Mouse (Mus musculus): ENCODE results near the gene Rbm34.
"Not testable (repeated sequence)": the region's sequence is repeated elsewhere in the genome, so short reads cannot be mapped to it uniquely, and the experiment has no call there.

The Rbm34 gene

DNA sequence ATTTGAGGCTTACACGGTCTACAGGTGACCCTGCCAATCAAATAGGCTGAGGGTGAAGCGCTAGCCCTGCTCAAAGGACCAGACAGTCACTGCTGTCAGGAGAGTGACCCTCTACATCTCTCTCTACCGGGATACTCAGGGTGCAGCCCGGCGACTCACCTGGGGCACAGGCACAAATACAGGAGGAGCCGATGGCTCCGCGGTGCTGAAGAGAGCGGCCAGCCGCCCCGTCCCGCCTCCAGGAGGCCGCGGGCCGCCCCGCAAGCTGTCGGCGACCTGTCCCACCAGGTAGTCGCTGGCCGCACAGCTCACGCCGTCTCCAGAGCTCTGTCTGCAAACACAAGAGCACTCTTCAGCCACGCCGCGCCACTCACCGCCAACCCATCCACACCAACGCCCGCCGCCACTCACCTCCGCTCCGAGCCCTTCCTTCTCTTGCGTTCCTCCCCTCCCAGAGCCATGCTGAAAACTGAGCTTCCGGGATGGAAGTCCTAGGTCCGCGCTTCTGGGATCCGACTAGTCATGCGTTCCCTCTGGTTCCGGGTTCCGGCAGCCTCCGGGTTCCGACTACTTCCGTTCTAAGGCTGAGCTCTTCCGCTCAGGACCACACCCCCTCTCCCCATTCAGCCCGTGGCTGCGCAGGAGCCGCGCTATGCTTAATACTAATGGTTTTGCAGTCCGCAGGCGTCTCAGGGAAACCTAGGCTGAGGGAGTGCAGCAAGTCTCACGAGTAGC is at the start of gene Rbm34:
Gene Rbm34, minus strand, starts transcription at position 493 of the 735 bp plus-strand sequence.
- DNase-seq (ENCODE audit: low spot score), result peak; percentile 95

DNA sequence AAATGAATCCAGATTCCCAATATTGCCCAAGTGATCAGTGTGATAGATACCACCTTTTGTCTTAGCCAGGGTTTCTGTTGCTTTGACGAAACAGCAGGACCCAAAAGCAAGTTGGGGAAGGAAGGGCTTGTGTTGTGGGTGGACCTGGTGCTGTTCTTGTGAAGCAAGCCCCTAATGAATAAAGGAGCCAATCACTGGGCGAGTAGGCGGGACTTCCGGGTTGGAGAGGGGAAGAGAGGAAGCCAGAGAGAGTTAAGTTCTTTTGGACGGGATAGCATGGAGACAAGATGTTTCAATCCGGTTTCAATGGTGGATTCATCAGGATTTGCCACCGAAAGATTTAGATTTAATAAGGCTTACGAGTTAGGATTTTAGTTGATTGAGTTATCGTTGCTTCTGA is 40.8 kb upstream of the Rbm34 start:
- DNase-seq (ENCODE audit: low spot score), result peak; percentile 20

DNA sequence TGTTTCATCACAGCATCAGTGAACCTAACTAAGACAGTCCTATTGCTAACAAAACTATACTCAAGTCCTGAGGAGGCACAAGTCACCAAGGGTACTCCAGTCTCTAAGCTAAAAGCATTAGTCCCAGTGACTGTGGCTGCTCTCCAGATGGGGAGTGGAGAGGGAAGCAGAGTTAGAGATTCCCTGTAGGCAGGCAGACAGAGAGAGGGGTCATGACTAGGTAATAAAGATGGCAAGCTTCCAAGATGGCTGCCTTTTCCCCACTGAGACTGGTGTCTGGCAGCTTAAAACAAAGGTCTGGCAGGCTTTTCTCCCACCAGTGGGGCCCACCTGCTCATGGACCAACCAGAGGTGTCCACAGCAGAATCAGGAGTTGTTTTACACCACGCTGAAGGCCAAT is 23.6 kb upstream of the Rbm34 start:
- DNase-seq (ENCODE audit: low spot score), result no peak

DNA sequence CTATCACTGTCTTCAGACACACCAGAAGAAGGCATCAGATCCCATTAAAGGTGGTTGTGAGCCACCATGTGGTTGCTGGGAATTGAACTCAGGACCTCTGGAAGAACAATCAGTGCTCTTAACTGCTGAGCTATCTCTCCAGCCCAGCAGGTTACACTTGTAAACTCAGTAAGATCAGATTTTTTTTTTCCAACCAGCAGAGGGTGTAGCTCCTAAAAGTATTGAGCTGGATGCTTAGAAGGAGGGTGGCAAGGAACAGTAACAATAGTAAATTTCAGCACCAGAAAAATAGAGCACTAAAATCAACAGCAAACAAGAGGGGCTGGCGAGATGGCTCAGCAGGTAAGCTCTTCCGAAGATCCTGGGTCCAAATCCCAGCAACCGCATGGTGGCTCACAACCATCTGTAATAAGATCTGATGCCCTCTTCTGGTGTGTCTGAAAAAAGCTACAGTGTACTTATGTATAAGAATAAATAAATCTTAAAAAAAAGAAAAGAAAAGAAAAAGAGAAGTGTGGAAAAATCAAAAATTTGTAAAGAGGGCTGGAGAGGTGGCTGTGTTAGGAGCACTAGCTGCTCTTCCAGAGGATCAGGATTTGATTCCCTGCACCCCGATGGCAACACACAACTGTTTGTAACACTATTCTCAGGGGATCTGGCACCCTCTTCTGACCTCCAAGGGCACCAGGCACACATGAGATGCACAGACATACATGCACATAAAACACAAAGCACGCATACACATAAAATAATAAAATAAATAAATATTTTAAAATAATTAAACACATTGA is 18.7 kb upstream of the Rbm34 start:
- DNase-seq (ENCODE audit: low spot score), result no peak

DNA sequence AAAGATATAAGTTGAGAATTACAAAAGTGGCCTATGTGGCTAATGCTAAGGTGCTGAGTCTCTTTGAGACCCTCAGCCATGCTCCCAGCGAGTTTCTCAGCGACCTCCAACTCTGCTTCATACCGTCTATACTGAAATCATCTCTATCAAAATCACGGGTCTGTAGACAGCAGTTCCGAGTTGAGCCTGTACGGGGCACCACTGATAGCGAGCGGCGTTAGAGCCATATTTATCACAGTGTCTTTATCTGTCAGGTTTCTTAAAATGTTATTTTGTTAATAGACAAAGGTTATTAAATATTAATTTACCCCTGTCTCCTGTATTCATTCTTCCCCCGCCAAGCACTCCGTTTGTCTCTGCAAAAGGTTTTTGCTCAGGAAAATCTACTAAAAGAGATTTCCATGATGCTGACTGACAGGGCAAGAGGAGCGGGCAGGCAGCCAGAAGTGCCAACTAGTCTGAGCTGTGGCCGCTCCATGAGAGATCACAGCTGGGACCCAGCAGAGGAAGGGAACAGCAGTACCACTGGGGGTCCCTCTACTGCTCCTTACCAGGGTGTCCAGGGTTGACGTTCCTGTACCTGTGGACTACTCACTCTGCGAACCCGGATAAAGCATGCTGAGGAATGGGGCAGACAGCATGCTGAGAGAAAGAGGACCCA is 17.6 kb upstream of the Rbm34 start:
- no peak for DNase-seq (ENCODE audit: low spot score)

DNA sequence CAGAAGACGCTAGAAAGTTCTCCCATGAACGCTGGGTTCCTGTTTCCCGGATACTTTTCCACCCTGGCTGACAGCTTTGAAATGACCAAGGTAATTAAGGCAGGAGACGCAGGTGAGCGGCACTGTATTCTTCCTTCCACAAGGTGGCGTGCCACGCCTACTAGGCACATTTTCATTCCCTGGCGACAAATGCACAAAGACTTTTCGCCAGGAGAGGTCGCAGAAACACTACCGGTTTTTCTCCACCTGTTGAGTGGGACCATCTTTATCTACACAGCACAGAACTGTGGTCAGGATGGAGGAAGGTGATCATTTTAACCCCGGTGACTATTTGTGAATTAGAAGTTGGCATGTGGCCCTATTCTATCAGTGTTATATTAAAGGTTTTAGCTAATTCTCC is 15.6 kb upstream of the Rbm34 start:
- peak; percentile 77 for DNase-seq (ENCODE audit: low spot score)

DNA sequence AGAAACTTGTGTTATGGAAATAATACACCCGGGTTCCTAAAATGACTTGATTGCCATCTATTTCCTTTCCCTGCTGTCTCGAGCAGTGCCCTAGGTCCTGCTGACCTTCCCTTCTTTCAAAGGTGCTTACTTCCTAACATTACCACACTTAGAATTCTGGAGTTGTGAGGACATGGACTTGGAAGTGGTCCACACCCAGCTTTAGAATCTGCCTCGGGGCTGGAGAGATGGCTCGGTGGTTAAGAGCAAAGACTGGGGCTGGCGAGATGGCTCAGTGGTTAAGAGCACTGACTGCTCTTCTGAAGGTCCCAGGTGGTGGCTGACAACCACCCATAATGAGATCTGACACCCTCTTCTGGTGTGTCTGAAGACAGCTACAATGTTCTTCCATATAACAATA is 9.2 kb upstream of the Rbm34 start:
- DNase-seq (ENCODE audit: low spot score), result no peak

DNA sequence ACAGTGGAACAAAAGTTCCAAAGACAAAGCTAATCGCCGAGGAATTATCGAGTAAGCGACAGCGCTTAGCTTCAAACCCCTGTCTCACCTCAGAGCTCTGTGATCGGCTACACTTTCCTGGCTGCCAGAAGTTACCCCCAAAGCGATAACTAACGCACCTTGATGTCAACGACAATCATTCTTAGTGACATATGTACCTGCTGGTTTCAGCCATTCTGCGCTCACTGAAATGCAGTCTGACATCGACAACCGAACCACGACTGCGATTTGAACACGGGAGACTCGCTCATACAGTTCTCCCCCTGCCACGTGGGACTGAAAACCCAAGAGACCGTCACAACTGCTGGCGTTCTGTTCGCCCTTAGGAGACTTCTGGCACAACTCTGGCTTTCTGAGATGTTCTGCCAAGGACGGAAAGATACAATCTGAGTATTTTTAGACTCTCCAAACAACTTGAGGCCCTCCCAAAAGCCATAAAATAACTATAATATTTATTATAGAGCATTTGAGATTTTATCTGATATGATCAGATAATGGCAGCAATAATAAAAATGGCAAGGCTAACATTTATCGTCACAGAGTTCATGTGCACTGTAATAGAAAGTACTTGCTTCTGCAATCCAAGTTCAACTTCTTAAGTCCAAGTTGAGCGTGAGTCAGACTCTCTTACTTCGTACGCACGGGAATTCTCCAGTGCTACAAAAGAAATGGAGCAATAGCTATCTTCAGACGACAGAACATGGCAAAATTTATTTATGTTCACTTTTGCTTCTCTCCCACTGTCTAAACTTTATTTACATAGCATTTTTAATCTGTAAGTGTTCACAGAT is 8.4 kb upstream of the Rbm34 start:
- DNase-seq (ENCODE audit: low spot score), result no peak

DNA sequence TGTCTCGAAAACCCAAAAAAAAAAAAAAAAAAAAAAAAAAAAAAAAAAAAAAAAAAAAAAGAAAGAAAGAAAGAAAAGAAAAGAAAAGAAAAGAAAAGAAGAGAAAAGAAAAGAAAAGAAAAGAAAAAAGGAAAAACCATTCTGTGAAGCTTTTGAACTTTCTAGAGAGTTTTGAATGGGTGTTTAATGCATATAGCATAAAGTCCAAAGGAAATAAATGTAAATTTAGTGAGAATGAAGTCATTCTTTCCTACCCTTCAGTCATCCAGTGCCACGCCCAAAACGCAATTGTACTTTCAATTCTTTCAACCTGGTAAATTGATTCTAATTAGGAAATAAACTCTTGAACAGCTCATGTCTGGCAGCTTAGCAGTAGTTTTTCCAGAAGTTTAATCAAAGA is 7.7 kb upstream of the Rbm34 start:
- not testable (repeated sequence) for DNase-seq (ENCODE audit: low spot score)

DNA sequence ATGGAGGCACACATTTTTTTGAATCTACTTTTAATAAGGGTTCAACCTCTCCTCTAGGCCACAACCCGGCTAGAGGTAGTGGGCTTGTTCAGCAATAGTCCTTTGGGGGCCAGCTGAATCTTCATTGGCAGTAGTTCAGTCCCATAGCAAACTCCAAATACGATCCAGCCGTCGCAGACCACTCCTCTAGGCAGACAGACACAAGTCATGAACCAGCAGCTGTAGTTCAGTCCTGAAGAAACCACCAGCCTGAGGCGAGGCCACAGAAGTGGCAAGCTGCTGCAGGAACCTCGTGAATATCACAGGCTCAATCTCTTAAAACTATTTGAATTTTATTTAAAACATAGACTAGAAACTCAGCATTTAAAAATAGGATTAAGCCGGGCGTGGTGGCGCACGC is 7.2 kb upstream of the Rbm34 start:
- no peak for DNase-seq (ENCODE audit: low spot score)

DNA sequence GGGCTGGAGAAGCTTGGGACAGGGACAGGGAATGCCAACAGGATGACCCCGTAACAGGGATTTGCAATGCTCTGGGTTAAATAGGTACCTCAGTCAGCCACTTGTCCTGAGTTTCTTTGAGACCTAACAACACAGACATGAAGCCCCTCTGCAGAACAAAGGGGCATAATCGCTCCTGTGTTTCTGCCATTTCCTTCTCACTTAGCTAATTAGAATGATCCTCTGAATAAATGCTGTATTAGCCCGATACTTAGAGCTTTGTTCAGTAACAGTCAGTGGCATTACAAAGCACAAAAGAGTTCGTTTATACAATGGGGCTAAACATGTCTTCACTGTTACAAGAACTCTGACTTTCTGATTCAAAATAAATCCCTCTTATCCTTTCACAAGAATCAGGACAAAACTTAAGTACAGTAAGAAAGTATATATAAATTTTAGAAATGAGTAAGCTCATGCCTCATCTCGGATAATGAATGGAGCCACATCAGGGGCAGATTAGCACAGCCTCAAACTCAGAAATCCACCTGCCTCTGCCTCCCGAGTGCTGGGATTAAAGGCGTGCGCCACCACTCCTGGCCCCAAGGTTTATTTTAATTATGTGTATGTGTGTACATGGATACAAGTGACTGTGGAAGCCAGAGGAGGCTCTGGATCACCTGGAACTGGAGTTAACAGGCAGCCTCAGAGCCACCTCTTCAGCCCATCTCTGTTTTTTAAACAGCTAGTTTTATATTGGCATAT is 5.9 kb upstream of the Rbm34 start:
- no peak for DNase-seq (ENCODE audit: low spot score)

DNA sequence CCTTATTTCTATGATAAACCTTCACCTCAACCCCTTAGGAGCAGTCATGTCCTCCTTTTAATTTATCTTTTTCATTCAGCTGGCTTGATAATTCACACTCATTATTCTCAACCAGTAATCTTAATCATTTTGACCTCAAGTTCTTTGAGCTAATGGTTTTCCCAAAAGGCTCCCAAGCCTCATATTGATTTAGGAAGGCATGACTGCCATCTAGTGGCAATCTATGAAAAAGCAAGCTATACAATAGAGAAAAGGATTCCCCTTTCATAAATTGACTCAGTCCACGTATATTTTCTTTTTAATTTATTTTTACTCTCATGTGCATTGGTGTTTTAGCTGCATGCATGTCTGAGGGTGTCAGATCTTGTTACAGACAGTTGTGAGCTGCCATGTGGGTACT is 4.8 kb upstream of the Rbm34 start:
- no peak for DNase-seq (ENCODE audit: low spot score)

DNA sequence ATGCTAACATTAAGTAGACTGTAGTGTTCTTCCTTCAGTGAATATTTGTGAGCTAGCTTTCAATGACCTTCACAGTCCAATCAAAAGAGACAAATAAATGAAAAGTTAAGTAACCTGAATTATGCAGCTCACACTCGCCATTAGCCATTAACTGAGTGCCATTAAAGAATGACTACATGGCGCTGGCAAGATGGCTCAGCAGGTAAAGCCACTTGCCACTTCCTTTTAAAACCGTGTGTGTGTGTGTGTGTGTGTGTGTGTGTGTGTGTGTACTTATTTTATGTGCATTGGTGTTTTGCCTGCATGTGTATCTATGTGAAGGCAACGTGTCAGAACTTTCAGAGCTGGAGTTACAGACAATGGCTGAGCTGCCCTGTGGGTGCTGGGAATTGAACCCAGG is 3.6 kb upstream of the Rbm34 start:
- DNase-seq (ENCODE audit: low spot score), result no peak

DNA sequence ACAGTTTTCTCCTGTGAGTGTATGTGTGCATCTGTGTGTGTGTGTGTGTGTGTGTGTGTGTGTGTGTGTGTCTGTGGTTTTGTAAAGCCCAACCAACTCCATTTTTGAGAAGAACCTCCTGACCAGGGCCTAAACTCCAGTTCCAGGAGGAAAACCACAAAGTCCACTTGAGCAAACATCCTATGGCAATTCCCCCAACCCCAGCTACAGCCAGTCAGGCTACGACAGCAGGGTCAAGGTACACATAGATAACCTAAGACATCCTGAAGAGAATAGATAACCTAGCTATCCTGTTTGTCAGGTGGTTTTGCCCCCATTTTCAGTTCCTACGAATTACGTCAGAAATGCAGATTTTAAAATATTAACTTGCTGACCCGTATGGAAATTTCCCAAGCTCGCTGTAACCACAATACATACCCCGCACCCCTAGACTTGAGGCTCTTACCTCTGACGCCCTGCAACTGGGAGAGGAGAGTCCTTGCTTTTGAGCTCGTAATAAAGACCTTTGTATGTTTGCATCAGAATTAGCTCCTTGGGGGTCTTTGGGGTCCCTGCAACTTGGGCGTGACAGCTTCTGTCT is 2.9 kb upstream of the Rbm34 start:
- peak; percentile 87 for DNase-seq (ENCODE audit: low spot score)

DNA sequence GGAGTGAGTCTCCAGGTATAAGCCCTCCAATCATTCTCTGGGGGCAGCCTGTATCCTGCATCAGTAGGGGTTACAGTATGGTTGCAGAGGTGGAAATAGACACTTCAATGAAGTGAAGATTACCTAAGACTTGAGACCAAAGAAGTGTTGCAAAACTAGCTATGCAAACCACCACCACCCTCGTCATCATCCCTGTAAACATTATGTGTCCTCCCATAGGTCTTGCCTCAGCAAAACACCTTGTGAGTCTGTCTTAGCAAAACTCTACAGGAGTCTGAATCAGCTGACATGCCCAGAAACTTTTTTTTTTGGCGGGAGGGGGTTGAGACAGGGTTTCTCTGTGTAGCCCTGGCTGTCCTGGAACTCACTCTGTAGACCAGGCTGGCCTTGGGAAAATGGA is 1.8 kb upstream of the Rbm34 start:
- peak; percentile 78 for DNase-seq (ENCODE audit: low spot score)

DNA sequence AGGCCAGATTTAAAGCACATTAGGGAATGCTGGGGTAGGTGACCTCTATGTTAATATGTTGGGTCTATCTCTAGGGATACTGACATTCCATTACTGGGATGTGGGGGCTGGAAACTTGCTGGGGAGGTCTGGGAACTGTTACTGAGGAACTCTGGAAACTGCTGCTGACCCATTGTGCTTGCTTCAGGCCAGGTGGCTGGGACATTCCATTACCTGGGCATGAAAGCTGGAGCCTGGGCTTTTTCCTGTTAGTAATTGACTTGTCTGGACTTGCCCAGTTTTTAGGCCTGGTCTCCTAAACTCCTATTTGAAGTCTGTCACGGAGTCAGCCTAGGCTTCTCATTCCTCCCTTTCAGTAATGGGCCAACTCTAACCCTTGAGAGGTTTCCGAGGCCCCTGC is 1.2 kb upstream of the Rbm34 start:
- DNase-seq (ENCODE audit: low spot score), result peak; percentile 27

DNA sequence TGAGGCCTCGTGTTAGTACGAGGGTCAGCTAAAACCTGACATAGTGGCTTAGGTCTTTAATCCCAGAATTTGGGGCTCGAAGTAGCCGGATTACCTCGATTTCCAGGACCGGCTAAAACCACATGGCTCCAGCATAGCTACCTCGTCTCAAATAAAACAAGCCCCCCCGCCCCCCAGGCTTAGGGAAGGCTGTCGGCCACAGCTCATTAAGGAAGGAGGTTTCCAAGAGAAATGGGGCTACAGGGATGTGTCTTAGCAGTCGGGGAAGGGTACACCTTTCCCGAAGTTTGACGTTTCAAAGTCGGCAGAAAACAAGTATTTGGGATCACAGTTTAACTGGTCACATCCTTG is 418 bp upstream of the Rbm34 start:
- no peak for DNase-seq (ENCODE audit: low spot score)

DNA sequence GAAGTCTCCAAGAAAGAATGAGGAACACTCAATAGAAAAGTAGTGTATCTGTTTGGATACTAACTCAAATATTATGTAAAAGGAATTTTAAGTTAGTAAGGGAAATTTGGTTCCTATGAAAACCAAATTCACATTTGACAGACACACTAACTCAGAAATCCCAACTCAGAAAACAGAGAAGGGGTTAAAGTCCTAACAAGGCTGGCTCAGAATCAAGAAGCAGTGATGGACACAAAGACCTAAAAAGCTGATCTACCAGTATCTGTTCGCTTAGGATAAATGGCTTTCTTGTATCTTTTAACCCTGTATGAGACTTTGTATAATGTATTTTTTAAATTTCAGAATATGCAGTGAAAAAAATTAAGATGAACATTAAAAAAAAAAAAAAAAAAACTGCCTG is 1.3 kb downstream of the Rbm34 start:
- DNase-seq (ENCODE audit: low spot score), result no peak

DNA sequence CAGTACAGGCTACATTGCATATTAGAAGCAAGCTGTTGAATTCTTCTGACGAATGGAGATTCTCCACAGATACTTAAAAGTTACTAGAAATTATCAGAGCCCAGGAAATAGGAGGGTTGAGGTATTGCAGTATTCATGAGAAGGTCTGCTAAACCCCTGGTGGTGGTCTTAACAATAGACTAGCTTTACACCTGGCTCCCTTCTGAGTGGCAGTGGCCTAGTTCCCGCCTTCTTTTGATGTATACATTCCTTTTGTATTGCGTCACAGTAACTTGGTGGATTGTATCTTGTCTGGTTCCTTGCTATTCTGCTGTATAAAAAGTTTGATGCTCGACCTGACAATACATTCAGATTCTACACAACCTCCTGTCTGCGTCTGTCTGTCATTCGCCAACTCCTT is 2.8 kb downstream of the Rbm34 start:
- no peak for DNase-seq (ENCODE audit: low spot score)

DNA sequence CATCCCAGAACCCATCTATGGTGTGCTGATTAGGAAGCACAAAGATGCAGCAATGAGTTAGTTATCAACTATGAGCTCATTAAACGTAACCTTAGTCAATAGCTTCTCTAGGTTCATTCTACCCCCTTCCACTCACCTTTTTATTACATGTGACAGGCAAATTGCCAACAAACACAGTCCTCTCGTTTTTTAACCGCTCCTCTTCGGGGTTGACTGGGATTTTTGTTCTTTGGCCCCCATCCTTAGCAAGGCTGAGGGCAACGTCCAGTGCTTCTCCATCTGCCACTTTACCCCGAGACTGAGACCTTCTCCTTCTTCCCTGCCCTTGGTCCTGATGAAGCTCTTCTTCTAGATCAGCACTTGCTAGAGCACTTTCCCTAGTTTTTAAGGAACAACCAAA is 5.6 kb downstream of the Rbm34 start:
- DNase-seq (ENCODE audit: low spot score), result no peak

DNA sequence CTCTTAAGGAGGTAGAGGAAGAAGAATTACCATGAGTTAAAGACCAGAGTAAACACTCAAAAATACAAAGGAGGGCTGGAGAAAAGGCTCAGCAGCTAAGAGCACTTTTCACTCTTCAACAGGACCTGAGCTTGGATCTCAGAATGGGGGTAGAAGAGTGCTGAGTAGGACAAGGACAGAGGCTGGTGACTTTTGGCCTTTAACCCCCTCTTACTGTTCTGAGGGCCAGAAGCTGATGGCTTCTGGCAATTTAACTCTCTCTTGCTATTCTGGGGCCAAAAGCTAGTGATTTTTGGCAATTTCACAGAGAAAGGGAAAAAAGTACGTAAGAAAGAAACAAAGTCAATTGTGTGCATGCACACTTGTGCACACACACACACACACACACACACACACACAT is 8.0 kb downstream of the Rbm34 start:
- DNase-seq (ENCODE audit: low spot score), result no peak
